Mouse (Mus musculus) left cerebral cortex, postnatal 36 days (tissue): ENCODE measurements around the gene Ipo7. TPM values are rescaled to one million over a fixed set of nuclear protein-coding genes. Genes with fewer than 3 reads are reported as not detected.

ENCODE experiments used
- DNase-seq, 2 experiments: peaks; one replicate each; pipeline ENCODE4 v3.0.0; 2021 to 2022; ENCODE audit warnings: low spot score in 2 of 2, mixed read lengths in 1 of 2
- intact Hi-C: fragments of 180-260 bp; cut with DNase I; formaldehyde crosslinking; loops from one replicate; pipeline ENCODE4 v1.15.1; 2025
- total RNA-seq, 2 experiments: library from RNA; stranded (reverse); gene quantifications; 2 replicates each; pipeline ENCODE4 v1.2.3; 2021

The Ipo7 gene
- total RNA-seq, 2 experiments from 2014 or later: 92.1 to 100 TPM

DNA sequence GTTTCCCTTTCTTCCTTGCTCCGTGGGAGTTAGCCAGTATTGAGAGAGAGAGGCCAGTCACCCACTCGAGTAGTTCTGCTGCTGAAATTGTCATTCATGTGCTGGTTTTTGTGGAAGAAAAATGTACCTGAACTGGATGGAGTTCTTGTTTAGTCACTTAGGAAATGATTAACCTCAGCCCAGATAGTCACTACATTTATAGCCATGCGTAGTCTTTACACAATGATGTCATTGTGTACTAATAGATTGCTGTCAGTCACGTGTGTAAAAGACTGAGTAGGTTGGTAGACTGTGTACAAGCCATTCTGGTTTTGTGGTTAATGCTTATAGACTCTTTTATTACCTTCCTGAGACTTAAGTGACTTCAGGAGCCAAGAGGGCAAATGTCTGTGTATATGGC, 69.8 kb downstream of the Ipo7 start:
- DNase-seq: no peak
- intact Hi-C loops: no loop called here

- intact Hi-C loops: no loop called here
- peak; percentile 11 to 37 for DNase-seq
These were observed 73.6 kb downstream of the Ipo7 start for GRCm38 (mm10) chr7:110091670-110092069.

- intact Hi-C loops: no loop called here
These were observed 78.3 kb downstream of the Ipo7 start for GRCm38 (mm10) chr7:110096332-110096731.

GRCm38 (mm10) chr7:110097106-110097793, 79.2 kb downstream of the Ipo7 start:
- DNase-seq: no peak
- intact Hi-C loops: no loop called here

More at GRCm38 (mm10) chr7:110096332-110096731, 78.3 kb downstream of the Ipo7 start:
- no peak for DNase-seq

DNA sequence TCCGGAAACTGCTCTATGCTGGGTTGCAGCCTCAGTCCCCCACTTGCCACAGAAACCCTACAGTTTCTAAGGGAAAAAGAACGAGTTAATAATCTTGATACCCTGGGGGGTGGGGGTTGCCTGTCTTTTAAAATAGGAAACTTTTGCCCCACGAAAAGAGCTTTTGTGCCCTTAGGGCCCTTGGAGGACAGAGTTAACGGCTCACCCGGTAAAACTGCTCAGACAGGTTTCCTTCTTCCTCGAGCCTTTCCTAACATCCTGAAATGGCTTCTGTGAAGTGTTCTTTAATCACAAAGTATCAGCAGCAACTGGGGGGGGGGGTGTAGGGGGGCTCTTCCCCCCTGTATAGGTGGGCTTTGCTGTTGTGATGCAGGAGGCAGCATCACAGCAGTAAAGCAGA, 82.8 kb downstream of the Ipo7 start:
- intact Hi-C loops: no loop called here
- no peak for DNase-seq

- DNase-seq: no peak
- intact Hi-C loops: no loop called here
These were observed 83.2 kb downstream of the Ipo7 start for GRCm38 (mm10) chr7:110101266-110101665.

DNA sequence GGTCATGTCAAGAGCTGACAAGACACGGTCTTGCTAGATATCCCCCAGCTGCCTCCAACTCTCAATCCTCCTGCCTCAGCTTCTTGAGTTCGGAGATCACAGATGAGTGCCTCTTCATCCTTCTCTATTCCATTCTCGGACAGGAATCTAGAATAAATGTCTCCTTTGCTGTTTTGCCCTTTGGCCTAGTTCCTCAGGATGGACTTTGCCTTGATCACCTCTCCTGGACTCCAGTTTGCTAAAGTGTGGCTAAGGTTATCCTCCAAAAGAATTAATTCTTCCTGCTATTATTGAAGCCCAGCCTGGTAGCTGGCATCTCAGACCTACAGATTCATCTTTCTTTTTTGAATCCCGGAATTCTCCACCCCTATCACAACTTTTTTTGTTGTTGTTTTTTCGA, 87.0 kb downstream of the Ipo7 start:
- intact Hi-C loops: no loop called here
- DNase-seq: no peak

Other genes starting within 250 kb of the Ipo7 start
- gene Nrip3, start 236.2 kb upstream of the Ipo7 start, total RNA-seq: 10 to 100 TPM; 83.4 to 98.3 TPM
- 1 to 10 TPM in 1 of 2 experiments, under 1 TPM in 1; 0.94 to 1.2 TPM for gene Scube2, start 152.6 kb upstream of the Ipo7 start, total RNA-seq
- gene Dennd5a, start 57.8 kb upstream of the Ipo7 start, total RNA-seq: 100 to 1,000 TPM; 228 to 243 TPM
- 10 to 100 TPM; 51.4 to 56.6 TPM for gene Tmem41b, start 31.3 kb upstream of the Ipo7 start, total RNA-seq
- gene Zfp143, start 42.9 kb downstream of the Ipo7 start, total RNA-seq: 10 to 100 TPM in 1 of 2 experiments, 1 to 10 TPM in 1; 9.0 to 15.3 TPM
- gene Wee1, start 103.8 kb downstream of the Ipo7 start, total RNA-seq: 10 to 100 TPM; 24.7 to 25.0 TPM
- 10 to 100 TPM; 11.0 to 13.7 TPM for gene Swap70, start 203.4 kb downstream of the Ipo7 start, total RNA-seq